Mouse (Mus musculus): ENCODE measurements around the gene Clmn.

DNA sequence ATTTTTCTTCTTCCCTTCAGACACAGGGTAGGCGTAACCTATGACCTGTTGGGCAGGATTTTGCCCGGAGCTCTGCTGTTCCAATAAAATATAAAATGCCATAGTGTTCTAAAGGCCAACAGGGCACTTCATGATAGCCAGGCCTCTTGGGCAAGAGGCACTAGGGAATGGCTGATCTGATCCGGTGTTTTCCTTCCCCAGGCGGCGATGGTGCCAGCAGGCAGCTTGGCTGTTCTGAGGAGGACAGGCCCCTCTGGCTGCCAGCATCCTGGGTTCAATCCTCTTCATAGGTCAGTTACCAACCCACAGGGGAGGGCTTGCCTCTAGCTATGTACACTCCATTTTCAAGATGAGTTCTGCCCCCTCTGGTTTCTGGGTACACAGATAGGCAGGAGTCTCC, 6.1 kb downstream of the Clmn start:
- TF ChIP-seq POLR2A (IDR thresholded peaks at IDR 0.05; ENCODE audit: borderline replicate concordance, control insufficient read depth, low read depth, low read length) (no peak), CTCF (IDR thresholded peaks at IDR 0.05; ENCODE audit: control insufficient read depth, insufficient read depth, low read length) (no peak)

Measured in bone marrow, adult 2 months (tissue).